Mouse (Mus musculus) stomach, embryonic 16.5 days (tissue): ENCODE measurements around the gene Ephx4. TPM values are rescaled to one million over a fixed set of nuclear protein-coding genes. Genes with fewer than 3 reads are reported as not detected.
"Not testable (repeated sequence)": the region's sequence is repeated elsewhere in the genome, so short reads cannot be mapped to it uniquely, and the experiment has no call there.

Source experiments
- ATAC-seq: fragments of 200-750 bp; cut with Nextera tagmentation; 2 replicates; pipeline ENCODE4 v1.8.0; 2017; ENCODE audit warnings: moderate number of reproducible peaks, moderate TSS enrichment; ENCODE audit not compliant: insufficient read depth, low FRiP score
- H3K27ac ChIP-seq: fragments of 300-500 bp; sonication (generic); 2 replicates; pipeline ENCODE4 v1.5.1; 2014; ENCODE audit warnings: low read length
- H3K27me3 ChIP-seq: fragments of 300-500 bp; sonication (generic); 2 replicates; pipeline ENCODE4 v1.6.1; 2014; ENCODE audit warnings: low read length, control low read depth, mixed read lengths; ENCODE audit not compliant: control insufficient read depth, insufficient read depth
- H3K36me3 ChIP-seq: fragments of 300-500 bp; sonication (generic); 2 replicates; pipeline ENCODE4 v1.6.1; 2014; ENCODE audit warnings: low read length; ENCODE audit not compliant: control insufficient read depth, insufficient read depth
- H3K4me1 ChIP-seq: fragments of 300-500 bp; sonication (generic); 2 replicates; pipeline ENCODE4 v1.6.1; 2014; ENCODE audit warnings: low read length, control low read depth, mixed read lengths; ENCODE audit not compliant: control insufficient read depth, insufficient read depth
- H3K4me2 ChIP-seq: fragments of 300-500 bp; sonication (generic); 2 replicates; pipeline ENCODE4 v1.6.1; 2014; ENCODE audit warnings: low read depth, low read length, mixed read lengths
- H3K4me3 ChIP-seq: fragments of 300-500 bp; sonication (generic); replicated peaks from 2 replicates; pipeline ENCODE4 v1.5.1; 2014; ENCODE audit warnings: mild to moderate bottlenecking, low read length
- H3K9ac ChIP-seq: fragments of 300-500 bp; sonication (generic); 2 replicates; pipeline ENCODE4 v1.6.1; 2014; ENCODE audit warnings: low read length
- H3K9me3 ChIP-seq: fragments of 300-500 bp; sonication (generic); replicated peaks from 2 replicates; pipeline ENCODE4 v1.6.1; 2016; ENCODE audit warnings: low read length, control low read depth; ENCODE audit not compliant: control insufficient read depth
- WGBS: fragments of 180-500 bp; shearing (Covaris S2); extraction: QIAGEN DNeasy Blood & Tissue Kit; methylation state at CpG from one replicate; pipeline ENCODE4 v1.1.7; 2014; 5-methylcytosine and 5-hydroxymethylcytosine counted together
- polyA plus RNA-seq: library from polyadenylated mRNA; unstranded; fragments of >200 nt; fragmentation: Nextera tagmentation; extraction: Ambion mirVana; gene quantifications from 2 replicates; pipeline ENCODE4 v1.2.1, GENCODE M21; 2015

Ephx4 gene
- polyA plus RNA-seq, 1 experiment from 2014 or later: 1.4 TPM

GRCm38 (mm10) chr5:107386448-107386847 is 16.1 kb upstream of the Ephx4 start:
- not testable (repeated sequence) for H3K27me3 ChIP-seq, H3K36me3 ChIP-seq, H3K4me1 ChIP-seq, H3K4me2 ChIP-seq, H3K27ac ChIP-seq, H3K4me3 ChIP-seq, H3K9ac ChIP-seq, H3K9me3 ChIP-seq, ATAC-seq

DNA sequence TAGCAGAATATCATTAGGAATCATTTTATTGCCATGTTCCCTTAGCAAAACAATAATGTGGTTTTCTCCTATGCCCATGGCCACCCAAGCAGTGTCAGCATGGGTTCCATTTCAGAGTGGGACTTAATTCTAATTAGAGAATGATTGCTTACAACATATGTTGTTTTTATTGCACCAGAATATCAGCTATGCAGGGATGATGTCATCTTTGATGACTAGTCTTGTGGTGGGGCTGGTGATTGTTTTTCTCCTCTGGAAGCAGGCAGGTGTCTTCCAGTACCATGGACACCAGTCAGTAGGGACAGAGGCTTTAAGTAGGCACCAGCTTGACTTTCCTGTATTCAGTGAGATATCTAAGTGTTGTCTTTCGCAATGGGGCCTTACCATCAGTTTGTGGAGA is 14.7 kb upstream of the Ephx4 start:
- H3K36me3 ChIP-seq: no peaks in the 10 kb centered on the region
- ATAC-seq: no peak
- no peak overlapping the region for H3K27ac ChIP-seq
- H3K9ac ChIP-seq: no peak overlapping the region
- 79% methylated on average over 1 of the region's 1 CpGs for WGBS
- no peak overlapping the region for H3K4me2 ChIP-seq
- no peaks in the 10 kb centered on the region for H3K4me1 ChIP-seq
- H3K4me3 ChIP-seq: no peak overlapping the region
- H3K9me3 ChIP-seq: 0 out of 2 replicates have a peak, but pooled peaks cover 1% of the 10 kb centered on the region
- H3K27me3 ChIP-seq: no peaks in the 10 kb centered on the region

GRCm38 (mm10) chr5:107389373-107389772 is 13.2 kb upstream of the Ephx4 start:
- WGBS: 91% methylated on average over 2 of the region's 2 CpGs
- Histone ChIP-seq H3K4me3 (no peak overlapping the region), H3K27me3 (no peaks in the 10 kb centered on the region), H3K9me3 (no peaks in the 10 kb centered on the region), H3K9ac (no peak overlapping the region), H3K27ac (no peak overlapping the region), H3K4me2 (no peak overlapping the region), H3K36me3 (no peaks in the 10 kb centered on the region), H3K4me1 (no peaks in the 10 kb centered on the region)
- no peak for ATAC-seq

GRCm38 (mm10) chr5:107394437-107394836 is 8.1 kb upstream of the Ephx4 start:
- no peak overlapping the region for H3K4me3 ChIP-seq
- H3K4me2 ChIP-seq: no peak overlapping the region
- H3K9me3 ChIP-seq: no peaks in the 10 kb centered on the region
- no peak overlapping the region for H3K9ac ChIP-seq
- ATAC-seq: no peak
- no peaks in the 10 kb centered on the region for H3K4me1 ChIP-seq
- WGBS: 63% methylated on average over 2 of the region's 2 CpGs
- H3K36me3 ChIP-seq: no peaks in the 10 kb centered on the region
- no peaks in the 10 kb centered on the region for H3K27me3 ChIP-seq
- H3K27ac ChIP-seq: no peak overlapping the region

DNA sequence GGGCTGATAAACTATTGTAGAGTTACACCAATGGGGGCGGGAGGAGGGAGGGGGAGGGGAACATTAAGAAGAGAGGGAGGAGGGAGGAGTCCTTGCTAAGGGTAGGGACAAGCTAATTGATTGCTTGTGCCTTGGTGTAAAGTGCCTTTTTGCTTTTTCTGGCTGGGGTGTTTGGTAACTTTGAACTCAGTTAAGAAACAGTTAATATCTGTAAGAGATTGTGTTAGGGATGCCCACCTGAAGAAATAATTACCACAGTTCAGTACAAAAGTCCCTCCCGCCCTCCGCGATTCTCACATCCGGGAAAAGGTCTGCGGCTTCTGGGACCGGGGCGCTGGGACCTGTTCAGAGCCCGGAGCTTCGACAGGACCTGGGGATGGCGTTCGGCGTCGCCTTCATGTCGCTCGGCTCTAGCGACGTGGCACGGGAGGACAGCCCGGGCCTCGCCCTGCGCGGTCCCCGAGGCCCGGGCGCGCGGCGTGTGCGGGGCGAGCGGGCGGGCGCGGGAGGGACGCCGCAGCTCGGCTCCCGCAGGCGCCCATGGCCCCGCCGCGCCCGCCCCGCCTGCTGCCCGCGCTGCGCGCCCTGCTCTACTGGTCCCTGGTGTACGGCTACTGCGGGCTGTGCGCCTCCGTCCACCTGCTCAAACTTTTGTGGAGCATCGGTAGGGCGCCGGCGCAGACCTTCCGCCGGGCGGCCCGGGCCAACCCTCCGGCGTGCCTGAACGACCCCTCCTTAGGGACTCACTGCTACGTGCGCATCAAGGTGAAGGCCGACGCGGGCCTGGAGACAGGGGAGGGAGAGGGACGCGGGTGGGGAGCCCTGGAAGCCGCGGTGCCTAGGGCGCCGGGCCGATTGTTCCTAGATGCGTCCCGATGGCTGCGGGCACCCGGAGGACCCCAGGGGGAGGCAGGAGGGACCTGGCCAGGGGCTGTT is 743 bp downstream of the Ephx4 start:
- peak overlapping the region; percentile 77 for H3K9ac ChIP-seq
- H3K4me3 ChIP-seq: peak overlapping the region; percentile 59
- ATAC-seq: peak; percentile 71
- no peaks in the 10 kb centered on the region for H3K9me3 ChIP-seq
- under 1% methylated on average over 71 of the region's 80 CpGs for WGBS
- H3K4me2 ChIP-seq: peak overlapping the region; percentile 98
- peaks cover 12% of the 10 kb centered on the region; the same call in 1 of the 2 replicates for H3K27me3 ChIP-seq
- no peaks in the 10 kb centered on the region for H3K36me3 ChIP-seq
- H3K27ac ChIP-seq: no peak overlapping the region
- H3K4me1 ChIP-seq: no peaks in the 10 kb centered on the region

DNA sequence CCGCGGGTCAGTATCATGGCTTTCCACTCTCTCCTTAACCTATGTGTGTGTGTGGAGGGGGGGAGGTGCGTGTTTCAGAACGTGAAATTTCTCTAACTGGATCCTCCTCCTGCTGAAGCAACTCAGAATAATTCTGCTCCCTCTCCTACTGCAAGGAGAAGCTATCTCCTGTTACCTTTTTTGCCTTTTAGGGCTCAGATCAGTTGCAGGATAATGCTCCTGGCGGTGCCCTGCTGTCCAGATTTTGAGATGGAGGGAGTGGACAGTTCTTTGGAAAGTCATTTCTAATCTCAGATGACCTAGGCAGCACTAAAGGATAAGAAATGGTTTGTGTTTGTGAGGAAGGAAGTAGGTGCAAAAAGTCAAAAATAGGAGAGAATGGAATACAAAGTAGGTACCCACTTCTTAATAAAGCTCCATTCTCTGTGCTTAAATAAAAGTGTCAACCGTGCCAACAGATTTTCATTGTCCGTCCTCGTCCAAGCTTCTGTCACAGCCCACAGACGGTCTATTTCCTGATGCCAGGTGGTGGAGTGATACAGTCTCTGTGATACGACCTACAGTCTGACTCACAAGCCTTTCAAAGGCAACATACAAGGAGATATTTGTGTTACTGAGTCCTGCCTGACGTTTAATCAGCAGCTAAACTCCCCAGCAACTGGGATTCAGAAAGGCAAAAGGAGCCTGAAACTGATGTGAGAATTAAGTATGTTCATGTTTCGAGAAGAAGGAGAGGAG is 1.6 kb downstream of the Ephx4 start:
- Histone ChIP-seq H3K9ac (peak overlapping the region; percentile 77), H3K9me3 (no peaks in the 10 kb centered on the region), H3K27me3 (peaks cover 12% of the 10 kb centered on the region; the same call in 1 of the 2 replicates), H3K27ac (no peak overlapping the region), H3K4me1 (no peaks in the 10 kb centered on the region), H3K4me2 (peak overlapping the region; percentile 98), H3K36me3 (no peaks in the 10 kb centered on the region), H3K4me3 (peak overlapping the region; percentile 59)
- no peak for ATAC-seq
- 35% methylated on average over 12 of the region's 12 CpGs for WGBS

DNA sequence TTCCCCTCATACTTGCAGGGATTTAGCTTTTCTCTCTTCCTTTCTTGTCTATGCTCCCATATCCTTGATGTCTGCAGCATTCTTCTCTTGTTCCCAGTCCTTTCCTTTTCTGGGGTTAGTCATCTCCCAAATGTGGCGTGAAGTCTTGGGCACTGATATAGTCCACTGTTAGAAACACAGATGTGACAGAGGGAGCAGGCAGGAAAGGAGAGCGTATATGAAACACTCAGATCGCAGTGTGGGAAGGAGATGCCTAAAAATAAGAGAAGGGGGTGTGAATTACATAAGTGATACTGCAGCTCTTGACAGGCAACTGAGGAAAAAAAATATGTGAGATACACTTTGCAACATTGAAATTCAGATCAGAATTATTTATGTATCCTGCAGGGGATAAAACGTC is 2.8 kb downstream of the Ephx4 start:
- WGBS: 86% methylated on average over 4 of the region's 4 CpGs
- no peak overlapping the region for H3K9ac ChIP-seq
- H3K36me3 ChIP-seq: no peaks in the 10 kb centered on the region
- no peaks in the 10 kb centered on the region for H3K4me1 ChIP-seq
- H3K27me3 ChIP-seq: peaks cover 12% of the 10 kb centered on the region; the same call in 1 of the 2 replicates
- no peak overlapping the region for H3K4me2 ChIP-seq
- H3K9me3 ChIP-seq: no peaks in the 10 kb centered on the region
- no peak overlapping the region for H3K27ac ChIP-seq
- H3K4me3 ChIP-seq: no peak overlapping the region
- no peak for ATAC-seq

GRCm38 (mm10) chr5:107410305-107410704 is 7.8 kb downstream of the Ephx4 start:
- ATAC-seq: no peak
- no peak overlapping the region for H3K9ac ChIP-seq
- 83% methylated on average over 1 of the region's 1 CpGs for WGBS

GRCm38 (mm10) chr5:107411326-107411725 is 8.8 kb downstream of the Ephx4 start:
- WGBS: 40% methylated on average over 4 of the region's 4 CpGs

More at GRCm38 (mm10) chr5:107410305-107410704, 7.8 kb downstream of the Ephx4 start:
- Histone ChIP-seq H3K4me1 (no peaks in the 10 kb centered on the region), H3K4me3 (no peak overlapping the region), H3K4me2 (no peak overlapping the region), H3K36me3 (no peaks in the 10 kb centered on the region), H3K27me3 (peaks cover 2% of the 10 kb centered on the region; the same call in 1 of the 2 replicates), H3K27ac (no peak overlapping the region), H3K9me3 (no peaks in the 10 kb centered on the region)

More at GRCm38 (mm10) chr5:107411326-107411725, 8.8 kb downstream of the Ephx4 start:
- no peak overlapping the region for H3K4me2 ChIP-seq
- ATAC-seq: no peak
- no peaks in the 10 kb centered on the region for H3K27me3 ChIP-seq
- no peaks in the 10 kb centered on the region for H3K36me3 ChIP-seq
- no peaks in the 10 kb centered on the region for H3K4me1 ChIP-seq
- no peak overlapping the region for H3K4me3 ChIP-seq
- no peaks in the 10 kb centered on the region for H3K9me3 ChIP-seq
- H3K27ac ChIP-seq: no peak overlapping the region
- no peak overlapping the region for H3K9ac ChIP-seq
